Mouse (Mus musculus): ENCODE measurements around the gene Fabp3.

Fabp3 gene

DNA sequence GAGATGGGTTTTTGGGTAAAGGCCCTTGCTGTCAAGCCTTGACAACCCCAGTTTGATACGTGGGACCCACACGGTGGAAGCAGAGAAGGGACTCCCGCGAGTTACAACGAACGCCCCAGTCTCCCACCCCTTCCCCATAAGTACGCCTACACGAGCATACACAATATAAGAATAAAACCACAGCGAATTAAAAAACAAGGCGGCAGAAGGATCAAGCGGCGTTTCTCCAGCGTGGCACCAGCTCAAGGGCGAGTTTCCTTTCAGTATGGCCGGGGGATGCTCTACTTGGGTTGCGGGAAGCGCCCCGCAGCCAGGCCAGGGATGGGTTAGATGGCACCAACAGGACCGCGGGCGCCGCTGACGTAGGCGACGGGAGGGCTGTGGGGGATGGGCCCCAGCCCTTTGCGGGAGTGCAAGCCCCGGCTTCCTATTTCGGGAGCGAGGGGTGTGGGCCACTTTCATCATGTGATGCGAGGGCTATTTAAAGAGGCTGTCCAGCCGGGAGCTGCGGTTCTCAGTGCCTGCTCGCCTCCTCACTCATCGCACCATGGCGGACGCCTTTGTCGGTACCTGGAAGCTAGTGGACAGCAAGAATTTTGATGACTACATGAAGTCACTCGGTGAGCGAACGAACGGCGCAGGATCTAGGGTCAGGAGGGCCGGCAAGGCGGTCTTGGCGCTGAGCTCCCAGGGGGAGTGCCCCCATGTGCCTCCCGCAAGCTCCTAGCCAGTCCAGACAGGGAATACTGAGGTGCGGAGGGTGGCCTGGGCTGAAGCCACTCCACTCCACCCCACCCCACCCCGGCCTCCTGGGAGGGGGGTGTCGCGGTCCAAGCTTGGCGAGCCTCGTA lies at the start of gene Fabp3, which contains the start of gene Gm10570:
Gene Fabp3 (plus strand): TSS at position 365 of the 851 bp plus-strand sequence.
Gene Gm10570 (minus strand): TSS at position 444 of the 851 bp plus-strand sequence.
- DNase-seq: peak; percentile 63 to 68

DNA sequence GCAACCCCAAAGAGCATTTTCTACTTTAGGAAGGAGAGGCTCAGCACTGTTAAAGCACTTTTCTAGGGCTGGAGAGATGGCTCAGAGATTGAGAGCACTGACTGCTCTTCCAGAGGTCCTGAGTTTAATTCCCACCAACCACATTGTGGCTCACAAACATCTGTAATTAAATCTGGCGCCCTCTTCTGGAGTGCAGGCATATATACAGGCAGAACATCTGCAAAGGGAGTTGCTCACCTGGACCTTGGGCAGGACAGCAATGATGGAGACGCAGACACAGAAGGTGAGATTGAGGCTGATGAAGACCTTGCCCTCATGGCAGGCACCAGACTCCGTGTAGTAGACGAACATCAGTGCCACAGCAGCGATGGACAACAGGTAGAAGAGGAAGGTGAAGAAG lies 48.0 kb upstream of the Fabp3 start:
- no peak for DNase-seq

DNA sequence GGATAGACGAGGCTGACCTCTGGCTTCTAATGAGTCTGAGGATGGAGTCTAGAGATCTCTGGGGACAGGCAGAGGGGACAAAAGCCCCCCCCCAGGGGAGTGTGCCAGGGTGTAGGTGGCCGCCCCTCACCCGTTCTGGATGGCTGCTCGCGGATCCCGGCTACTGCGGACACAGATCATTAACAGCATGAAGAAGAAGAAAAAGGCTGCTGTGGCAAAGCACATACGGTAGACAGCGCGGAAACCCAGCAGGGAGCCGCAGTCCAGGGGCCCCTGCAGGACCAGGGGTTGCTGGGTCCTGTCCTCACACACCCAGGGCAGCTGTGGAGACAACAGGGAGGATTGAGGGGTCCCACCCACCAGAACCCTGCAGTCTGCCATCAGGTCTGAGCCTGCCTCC lies 44.3 kb upstream of the Fabp3 start:
- DNase-seq: no peak

DNA sequence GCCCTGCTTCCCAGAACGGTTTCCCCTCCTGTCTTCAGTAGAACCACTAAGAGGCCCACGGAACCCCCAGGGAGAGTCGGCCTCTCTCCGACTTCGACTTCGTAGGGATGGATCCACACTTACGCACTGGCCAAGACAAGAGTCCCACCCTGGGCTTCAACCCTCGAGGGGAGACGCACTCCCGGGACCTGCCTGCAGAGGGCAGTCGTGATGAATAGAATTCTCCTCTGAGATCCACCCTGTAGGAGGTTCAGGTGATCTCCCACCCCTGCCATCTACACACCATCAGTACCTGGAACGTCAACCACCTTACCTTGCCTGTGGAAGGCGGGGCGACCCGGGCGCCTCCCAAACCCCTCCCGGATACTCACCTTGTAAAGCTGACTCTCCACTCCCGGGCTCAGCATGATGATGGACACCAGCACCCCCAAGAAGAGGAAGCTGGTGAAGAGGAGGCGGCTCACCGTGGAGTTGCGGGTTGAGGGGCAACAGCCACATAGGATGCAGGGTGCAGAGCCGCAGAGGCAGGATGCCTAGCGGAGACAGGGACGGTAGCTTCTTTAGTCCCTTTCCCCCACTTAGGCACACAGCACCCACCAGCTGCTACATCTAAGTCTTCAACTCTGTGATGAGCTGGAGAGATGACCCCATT lies 43.6 kb upstream of the Fabp3 start:
- peak; percentile 40 to 73 for DNase-seq

DNA sequence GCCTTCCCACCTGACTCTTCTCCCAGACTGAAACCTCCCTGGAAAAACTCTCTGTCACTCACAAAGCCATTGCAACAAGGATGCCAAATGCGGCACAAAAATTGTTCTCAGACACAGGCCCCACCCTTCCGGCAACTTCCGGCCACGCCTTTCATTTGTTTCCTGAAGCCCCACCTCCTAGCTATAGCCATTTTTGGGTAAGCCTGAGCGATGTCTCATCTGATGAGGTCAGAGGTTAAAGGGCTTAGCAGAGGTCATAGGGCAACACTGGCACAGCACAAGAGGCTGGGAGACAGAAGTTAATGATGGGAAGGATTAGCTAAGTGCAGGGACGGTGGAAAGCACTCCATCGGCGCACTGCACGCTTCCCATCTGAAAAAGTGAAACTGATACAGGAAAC lies 41.8 kb upstream of the Fabp3 start:
- DNase-seq: peak in 1 of 2 experiments; percentile 24

DNA sequence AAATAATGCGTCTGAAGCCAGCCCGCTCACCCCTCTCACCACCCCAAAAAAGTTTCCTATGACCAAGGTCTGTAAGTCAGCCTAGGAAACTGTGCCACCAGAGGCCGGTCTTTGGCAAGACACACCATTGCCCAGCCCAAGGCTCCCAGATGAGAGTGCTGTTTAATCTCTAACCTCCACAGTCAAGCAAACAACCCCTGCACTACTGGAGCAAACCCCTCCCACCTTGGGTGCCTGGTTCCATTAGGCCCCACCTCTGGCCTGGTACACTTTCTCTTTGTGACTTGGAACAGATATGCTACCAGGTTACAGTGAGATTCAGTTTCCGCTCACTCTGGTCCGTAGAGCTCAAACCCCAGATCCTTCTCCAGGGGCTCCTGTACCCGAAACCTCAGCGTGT lies 41.3 kb upstream of the Fabp3 start:
- DNase-seq: peak; percentile 76 to 79

DNA sequence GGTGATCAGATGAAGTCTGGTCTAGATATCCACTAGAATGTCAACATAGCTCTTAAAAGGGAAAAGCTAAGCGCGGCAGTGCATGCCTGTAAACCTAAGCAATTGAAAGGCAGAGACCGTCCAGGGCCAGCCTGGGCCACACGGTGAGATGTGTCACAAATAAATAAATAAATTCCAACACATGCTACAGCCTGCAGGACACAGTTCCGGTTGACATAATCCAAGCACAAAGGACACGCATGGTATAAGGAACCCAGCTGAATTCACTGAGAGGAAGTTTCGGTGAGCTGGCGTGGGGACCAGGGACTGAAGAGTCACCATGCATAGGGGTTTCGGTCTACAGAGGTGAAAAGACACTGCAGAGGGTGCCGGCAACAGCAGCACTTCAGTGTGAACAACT lies 39.7 kb upstream of the Fabp3 start:
- DNase-seq: no peak

DNA sequence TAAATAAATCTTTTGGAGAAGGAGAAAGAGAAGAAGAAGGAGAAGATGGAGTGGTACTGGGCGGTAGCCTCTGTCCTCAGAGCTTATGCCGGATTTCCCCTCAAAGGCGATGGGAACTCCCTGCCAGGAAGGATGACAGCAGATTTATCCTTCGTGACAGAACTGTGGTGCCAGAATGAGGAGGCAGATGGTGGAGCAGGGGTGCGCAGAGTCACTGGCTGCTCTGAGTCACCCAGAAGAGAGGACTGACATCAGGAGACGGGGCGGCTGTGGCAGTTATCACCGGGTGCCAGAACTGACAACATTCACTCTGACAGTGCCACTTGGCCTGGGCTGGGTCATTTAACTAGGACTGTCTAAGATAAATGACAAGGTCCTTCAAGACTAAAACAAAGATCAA lies 38.3 kb upstream of the Fabp3 start:
- DNase-seq: no peak

DNA sequence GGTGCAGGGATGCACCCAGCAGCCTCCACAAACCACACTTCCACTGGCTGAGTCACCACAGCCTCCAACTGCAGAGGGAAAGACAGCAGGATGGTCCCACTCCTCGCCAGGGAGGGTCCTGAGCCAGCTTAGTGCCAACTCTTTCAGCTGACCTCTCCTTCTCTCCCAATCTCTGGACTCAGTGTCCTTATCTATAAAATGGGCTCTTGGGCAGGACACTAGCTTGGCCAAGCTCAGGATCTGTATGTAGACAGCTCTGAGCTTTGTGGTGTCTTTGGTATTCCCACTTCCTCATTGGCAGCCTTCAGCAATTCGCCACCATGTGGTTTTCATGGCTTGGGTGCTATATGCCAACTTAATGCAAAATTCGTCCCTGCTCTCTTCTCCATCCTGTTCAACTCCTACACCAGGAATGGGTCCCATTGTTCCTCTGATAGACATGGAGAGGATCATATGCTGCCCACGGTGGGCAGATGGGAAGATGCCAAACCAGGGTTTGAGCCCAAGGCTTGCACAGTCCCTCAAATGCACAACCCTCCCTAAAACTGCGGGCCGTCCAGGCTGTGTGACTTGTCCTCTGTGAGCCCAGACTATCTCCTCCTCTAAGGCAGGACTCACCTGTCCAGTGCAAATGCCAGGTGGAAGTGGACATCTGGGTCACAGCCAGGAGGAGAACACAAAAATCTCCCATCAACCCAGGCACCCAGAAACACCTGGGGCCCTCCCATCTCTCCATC lies 37.6 kb upstream of the Fabp3 start:
- no peak for DNase-seq

DNA sequence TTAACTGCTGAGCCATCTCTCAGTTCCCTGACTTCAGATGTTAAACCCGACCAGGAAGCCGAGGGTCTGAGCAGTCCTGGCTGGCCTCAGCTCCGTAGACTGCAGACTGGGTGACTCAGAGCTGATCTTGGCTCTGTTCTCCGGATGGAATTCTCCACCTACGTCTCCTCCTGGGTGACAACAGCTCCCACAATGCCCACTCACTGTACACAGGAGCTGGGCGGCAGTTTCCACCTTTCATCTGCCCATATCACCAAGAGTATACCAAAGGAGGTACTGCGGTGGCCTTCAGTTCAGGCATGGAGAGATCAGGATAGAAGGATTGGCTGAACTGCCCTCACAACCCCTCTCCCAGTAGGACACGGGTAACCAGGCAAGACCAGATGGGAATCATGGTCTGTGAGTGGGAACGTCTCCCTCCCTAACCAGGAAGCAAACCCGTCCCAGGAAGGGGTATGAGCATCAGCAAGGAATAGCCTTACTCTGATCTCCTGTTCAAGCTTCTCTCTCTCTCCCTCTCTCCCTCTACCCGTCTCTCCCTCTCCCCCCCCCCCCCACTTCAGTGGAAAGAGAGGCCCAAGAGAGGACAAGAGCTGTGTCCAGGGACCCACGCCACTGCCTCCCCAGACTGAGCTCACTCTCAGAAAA lies 34.6 kb upstream of the Fabp3 start:
- DNase-seq: no peak

DNA sequence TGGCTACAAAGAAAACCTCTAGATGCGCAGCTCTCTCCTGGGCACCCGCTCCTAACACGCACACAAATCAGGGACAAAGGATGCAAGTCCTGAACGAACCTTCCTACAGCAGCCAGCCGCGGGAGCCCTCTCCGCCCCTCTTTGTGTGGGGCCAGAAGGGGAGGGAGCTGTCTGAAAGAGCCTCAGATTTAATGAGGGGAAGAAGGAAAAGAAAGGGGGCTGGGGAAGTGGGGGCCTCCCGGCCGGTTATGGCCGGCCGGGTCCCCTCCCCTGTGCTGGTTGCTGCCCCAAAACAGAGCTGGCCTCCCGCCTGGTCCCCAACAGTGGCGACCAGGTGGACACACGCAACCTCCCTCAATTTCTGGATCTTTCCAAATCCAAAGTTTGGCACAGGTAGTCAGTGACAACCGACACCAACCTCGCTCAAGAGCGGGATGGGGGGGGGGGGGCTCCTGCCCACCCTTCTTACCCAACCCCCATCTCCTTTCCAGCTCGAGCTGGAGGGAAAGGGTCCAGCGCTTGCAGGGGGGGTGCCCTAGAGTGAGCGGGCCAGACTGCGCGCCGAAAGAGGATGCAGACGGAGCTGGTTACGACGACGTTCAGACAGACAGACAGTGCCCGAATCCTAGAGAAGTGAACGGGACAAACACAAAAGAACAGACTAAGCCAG lies 33.9 kb upstream of the Fabp3 start:
- DNase-seq: no peak

DNA sequence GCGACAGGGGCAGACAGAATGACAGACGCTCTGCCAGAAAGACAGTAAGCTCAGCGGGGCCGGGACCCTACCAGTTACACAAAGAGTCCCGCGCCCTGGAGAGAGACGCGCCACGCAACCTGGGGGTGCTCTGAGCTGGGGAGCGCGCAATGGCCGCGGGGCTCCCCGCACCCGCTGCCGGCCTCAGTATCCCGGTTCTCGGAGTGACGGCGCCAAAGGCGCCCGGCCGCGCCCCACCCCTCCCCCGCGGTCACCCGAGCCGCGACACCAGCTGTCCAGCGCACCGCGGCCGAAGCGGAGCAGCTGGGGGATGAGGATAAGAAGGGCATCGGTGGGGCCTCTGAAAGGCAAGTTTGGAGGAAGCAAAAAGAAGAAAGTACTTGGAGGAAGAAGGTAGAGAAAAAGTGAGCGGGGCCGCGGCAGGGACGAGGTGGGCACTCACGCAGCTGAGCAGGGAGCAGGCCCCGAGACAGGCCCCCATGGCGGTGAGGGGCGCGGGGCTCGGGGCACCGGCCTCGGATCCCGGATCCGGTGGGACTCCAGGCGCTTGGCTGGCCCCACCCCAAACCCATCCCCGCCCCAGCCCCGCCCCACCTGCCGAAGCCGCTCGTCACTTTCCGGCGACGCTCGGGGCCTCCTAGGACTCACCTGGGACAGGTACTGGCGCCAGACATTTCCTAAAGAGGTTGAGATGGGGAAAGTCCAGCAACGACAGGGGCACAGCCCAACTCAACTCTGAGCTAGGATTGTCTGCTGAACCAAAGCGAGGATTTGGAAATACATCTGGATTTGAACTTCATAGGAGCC lies 33.2 kb upstream of the Fabp3 start:
- DNase-seq: peak in 1 of 2 experiments; percentile 35

DNA sequence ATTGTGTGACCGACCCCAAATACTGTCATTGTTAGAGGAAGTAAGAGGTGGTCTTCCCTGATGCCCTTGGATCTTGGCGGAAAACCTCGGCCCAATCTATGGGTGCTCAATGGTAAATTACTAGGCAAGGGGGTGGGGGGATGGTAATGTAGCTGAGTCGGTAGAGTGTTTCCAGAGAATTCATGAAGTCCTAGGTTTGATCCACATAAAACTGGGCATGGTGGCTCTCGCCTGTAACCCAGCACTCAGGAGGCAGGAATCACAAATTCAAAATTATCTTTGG lies 32.6 kb upstream of the Fabp3 start:
- no peak for DNase-seq

DNA sequence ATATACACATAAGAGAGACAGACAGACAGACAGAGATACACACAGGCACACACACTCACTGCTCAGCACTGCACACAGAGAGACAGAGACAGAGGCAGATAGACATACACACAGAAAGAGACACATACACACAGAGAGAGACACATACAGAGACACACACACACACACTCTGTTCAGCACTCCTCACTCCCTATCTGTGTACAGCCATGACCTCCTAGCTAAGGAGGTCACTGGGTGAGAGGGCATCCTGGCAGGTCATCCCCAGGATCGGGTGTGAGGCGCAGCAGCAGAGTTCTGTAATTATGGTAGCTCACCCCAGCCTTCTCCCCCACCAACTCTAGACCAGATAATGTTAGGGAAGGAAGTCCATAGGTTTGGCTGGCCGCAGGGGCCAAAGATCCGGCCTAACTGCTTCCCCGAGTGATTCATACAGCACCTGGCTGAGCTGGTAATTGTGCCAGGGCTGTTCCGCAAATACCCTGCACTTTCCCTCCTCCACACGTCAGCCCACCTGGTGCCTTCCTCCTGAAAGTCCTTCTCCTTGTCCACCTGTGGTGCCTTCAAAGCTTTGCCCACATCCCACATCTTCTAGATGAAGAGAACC lies 31.7 kb upstream of the Fabp3 start:
- no peak for DNase-seq

DNA sequence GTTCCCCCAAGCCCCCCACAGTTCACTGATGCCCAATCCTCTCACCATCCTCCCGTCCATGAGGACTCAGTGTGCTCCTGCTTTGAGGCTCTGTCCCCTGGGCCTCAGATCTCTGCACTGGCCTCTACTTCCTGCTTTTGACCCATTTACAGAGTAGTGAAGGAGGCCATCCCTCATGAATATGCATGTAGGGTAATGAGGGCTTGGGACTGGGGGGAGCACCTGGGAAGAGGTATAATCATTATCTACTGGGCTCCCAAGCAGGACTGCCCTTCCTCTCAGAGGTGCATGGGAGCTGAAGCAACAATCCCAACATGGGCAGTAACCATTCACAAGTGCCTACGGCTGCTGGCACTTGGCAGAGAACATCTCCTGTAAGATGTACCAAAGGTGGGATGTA lies 29.3 kb upstream of the Fabp3 start, which contains the start of gene Serinc2:
Gene Serinc2 (minus strand): TSS at position 101 of the 400 bp plus-strand sequence.
- no peak for DNase-seq

DNA sequence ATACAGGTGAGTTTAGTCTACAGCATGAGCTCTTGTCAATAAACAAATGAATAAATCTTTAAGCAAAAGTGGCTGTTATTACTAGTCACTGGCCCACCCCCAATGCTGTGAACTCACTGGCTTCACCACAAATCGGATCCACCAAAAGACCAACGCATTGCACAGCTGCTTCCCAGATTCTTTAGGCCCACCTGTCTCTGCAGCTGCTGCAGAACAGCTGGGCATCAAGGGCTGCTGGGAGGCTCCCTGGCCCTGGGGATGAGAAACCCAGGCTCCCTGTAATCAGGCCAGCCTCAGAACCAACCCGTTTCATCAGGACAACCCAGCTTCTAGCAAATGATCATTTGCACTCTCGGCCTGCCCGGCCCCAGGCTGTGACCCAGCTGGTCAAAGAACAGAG lies 25.5 kb upstream of the Fabp3 start:
- DNase-seq: no peak

DNA sequence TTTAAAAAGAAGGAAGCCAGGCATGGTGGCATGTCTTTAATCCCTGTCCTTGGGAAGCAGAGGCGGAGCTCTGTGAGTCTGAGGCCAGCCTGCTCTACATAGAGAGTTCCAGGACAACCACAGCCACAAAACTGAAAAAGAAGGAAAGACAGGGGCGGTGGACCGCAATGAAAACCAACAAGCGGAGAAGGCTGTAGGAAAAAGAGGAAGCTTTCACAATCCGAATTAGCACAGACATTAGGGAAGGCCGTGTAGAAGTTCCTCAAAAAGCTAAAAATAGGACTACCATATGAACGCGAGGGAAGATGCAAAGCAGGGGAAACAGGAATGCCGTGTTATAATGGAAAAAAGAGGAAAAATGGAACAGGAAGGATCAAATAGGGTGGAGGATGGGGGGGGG lies 24.6 kb upstream of the Fabp3 start:
- DNase-seq: no peak

DNA sequence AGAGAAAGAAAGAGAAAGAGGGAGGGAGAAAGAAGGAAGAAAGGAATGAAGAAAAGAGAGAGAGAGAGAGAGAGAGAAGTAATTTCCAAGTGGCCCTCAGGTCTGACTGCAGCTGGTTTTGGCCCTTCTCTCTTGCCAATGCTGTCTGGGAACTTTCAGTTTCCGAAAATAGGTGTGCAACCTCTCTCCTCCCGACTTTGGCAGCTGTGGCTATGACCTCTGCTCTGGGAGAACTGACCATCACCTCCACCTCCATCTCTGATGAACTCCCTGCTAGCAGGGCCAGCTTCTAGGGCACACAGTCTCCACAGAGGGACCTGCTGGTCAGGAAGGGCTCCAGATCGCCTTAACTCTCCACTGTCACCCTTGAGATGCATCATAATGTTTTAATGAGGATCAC lies 21.9 kb upstream of the Fabp3 start:
- no peak for DNase-seq

DNA sequence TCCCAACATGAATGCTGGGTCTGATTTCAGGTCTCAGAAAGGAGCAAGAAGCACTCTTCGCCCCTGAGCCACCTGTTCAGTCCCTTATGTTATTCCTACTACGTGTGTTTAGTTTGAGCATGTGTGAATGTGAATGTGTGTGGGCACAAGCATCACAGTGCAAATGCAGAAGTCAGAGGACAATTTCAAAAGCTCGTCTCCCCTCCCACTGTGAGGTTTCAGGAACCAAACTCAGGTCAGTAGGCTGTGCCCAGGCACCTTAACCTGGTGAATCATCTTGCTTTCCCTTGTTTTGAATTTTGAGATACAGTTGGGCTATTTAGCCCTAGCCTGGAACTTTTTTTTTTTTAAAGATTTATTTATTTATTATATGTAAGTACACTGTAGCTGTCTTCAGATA lies 18.6 kb upstream of the Fabp3 start:
- no peak for DNase-seq

DNA sequence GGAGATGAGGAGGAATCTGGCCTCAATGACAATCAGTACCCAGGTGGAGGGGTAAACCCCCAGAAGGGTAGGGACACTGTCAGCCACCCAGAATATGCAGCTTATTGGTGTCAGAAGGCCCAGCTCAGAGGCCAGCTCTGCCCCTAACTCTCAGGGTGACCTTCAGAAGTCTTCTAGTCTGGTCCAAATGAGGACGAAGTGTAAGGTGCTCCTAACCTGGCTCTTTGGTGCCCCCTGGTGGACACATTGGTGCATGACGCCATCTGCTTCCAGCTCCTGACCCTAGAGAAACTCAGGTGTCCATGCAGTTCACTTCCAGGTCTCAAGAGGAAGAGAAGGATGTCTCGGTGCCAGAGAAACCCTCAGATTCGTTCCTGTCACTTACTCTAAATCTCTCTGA lies 16.1 kb upstream of the Fabp3 start:
- DNase-seq: peak; percentile 76 to 87

DNA sequence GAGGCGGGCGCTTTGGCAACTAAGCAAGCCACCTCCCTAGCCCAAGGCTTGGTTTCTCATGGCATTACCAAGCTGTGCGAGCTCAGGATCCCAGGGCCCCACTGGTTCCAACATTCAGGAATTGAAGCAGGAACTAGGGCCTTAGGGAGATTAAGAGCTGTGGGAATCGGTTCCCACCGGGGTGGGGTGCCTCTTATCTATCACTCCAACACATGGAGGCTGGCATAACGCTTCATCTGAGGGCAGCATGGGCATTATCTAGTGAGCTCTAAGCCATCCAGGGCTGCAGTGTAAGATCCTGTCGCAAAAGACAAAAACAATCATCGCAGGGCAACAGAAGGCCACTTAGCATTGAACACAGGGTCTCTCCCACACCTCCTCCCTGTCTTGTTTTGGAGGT lies 13.9 kb upstream of the Fabp3 start:
- no peak for DNase-seq

All from kidney, adult 8-10 months (tissue).